Mouse (Mus musculus) hindbrain, embryonic 10.5 days (tissue): ENCODE measurements around the gene Ntn1. TPM values are rescaled to one million over a fixed set of nuclear protein-coding genes. Genes with fewer than 3 reads are reported as not detected.

Experiments used
- DNase-seq: peaks from one replicate; pipeline ENCODE4 v3.0.0-alpha.2; 2017; ENCODE audit warnings: low spot score
- H3K27ac ChIP-seq: fragments of 300-500 bp; sonication (generic); 2 replicates; pipeline ENCODE4 v1.5.1; 2016; ENCODE audit warnings: mild to moderate bottlenecking, moderate library complexity
- H3K27me3 ChIP-seq: fragments of 300-500 bp; sonication (generic); 2 replicates; pipeline ENCODE4 v1.6.1; 2016; ENCODE audit warnings: mild to moderate bottlenecking; ENCODE audit not compliant: poor library complexity, insufficient read depth, severe bottlenecking
- H3K36me3 ChIP-seq: fragments of 300-500 bp; sonication (generic); 2 replicates; pipeline ENCODE4 v1.6.1; 2016; ENCODE audit warnings: mild to moderate bottlenecking, moderate library complexity
- H3K4me1 ChIP-seq: fragments of 300-500 bp; sonication (generic); replicated peaks from 2 replicates; pipeline ENCODE4 v1.6.1; 2016; ENCODE audit warnings: mild to moderate bottlenecking
- H3K4me3 ChIP-seq: fragments of 300-500 bp; sonication (generic); 2 replicates; pipeline ENCODE4 v1.5.1; 2016; ENCODE audit warnings: mild to moderate bottlenecking, moderate library complexity
- H3K9me3 ChIP-seq: fragments of 300-500 bp; sonication (generic); 2 replicates; pipeline ENCODE4 v1.6.1; 2016; ENCODE audit warnings: mild to moderate bottlenecking, moderate library complexity
- WGBS: fragments of 180-500 bp; shearing (Covaris S2); methylation state at CpG from one replicate; pipeline ENCODE4 v1.1.7; 2016; 5-methylcytosine and 5-hydroxymethylcytosine counted together
- polyA plus RNA-seq: library from polyadenylated mRNA; unstranded; fragments of >200 nt; fragmentation: Nextera tagmentation; extraction: Ambion mirVana; gene quantifications from 2 replicates; pipeline ENCODE4 v1.2.1, GENCODE M21; 2016

Gene Ntn1
- polyA plus RNA-seq, 1 experiment from 2014 or later, result 23.7 TPM

- Histone ChIP-seq H3K4me1 (peaks cover 17% of the 10 kb centered on the region; the same call in 1 of the 2 replicates), H3K4me3 (no peak overlapping the region), H3K27me3 (no peaks in the 10 kb centered on the region), H3K27ac (no peak overlapping the region), H3K36me3 (no peaks in the 10 kb centered on the region), H3K9me3 (0 out of 2 replicates have a peak, but pooled peaks cover 3% of the 10 kb centered on the region)
- 87% methylated on average over 4 of the region's 4 CpGs for WGBS
- DNase-seq, result no peak
These were observed 232.2 kb downstream of the Ntn1 start for GRCm38 (mm10) chr11:68168427-68168826.

GRCm38 (mm10) chr11:68164408-68164807 lies 236.2 kb downstream of the Ntn1 start:
- Histone ChIP-seq H3K4me3 (no peak overlapping the region), H3K4me1 (peaks cover 25% of the 10 kb centered on the region; the same call in 1 of the 2 replicates), H3K9me3 (peaks cover 5% of the 10 kb centered on the region; the same call in 1 of the 2 replicates), H3K36me3 (no peaks in the 10 kb centered on the region), H3K27ac (no peak overlapping the region), H3K27me3 (no peaks in the 10 kb centered on the region)
- WGBS, result 89% methylated on average over 5 of the region's 5 CpGs
- DNase-seq, result no peak

- no peak overlapping the region for H3K4me3 ChIP-seq
- H3K27me3 ChIP-seq, result no peaks in the 10 kb centered on the region
- H3K27ac ChIP-seq, result 0 out of 2 replicates have a peak overlapping the region, but pooled peaks have one; percentile 40
- no peaks in the 10 kb centered on the region for H3K36me3 ChIP-seq
- DNase-seq, result no peak
- 79% methylated on average over 4 of the region's 4 CpGs for WGBS
- H3K9me3 ChIP-seq, result peaks cover 5% of the 10 kb centered on the region; the same call in 1 of the 2 replicates
- H3K4me1 ChIP-seq, result peaks cover 22% of the 10 kb centered on the region; the same call in 1 of the 2 replicates
These were observed 240.8 kb downstream of the Ntn1 start for GRCm38 (mm10) chr11:68159867-68160266.

Other genes starting within 250 kb of the Ntn1 start
- 0.88 and 1.2 TPM in 2 replicates for gene Pik3r5, start 31.3 kb upstream of the Ntn1 start, polyA plus RNA-seq
- 2.0 and 2.1 TPM in 2 replicates for gene Pik3r6, start 102.2 kb upstream of the Ntn1 start, polyA plus RNA-seq
- 0.17 and 0.22 TPM in 2 replicates for gene Mfsd6l, start 155.4 kb upstream of the Ntn1 start, polyA plus RNA-seq
- 2.5 and 3.1 TPM in 2 replicates for gene Ccdc42, start 186.2 kb upstream of the Ntn1 start, polyA plus RNA-seq